Mouse (Mus musculus): ENCODE data around the gene Mtmr11. TPM values are rescaled to one million over a fixed set of nuclear protein-coding genes. Genes with fewer than 3 reads are reported as not detected.

Mtmr11 gene
- polyA plus RNA-seq (2014; fragmentation: Nextera tagmentation; extraction: Ambion mirVana): 7.1 and 11.7 TPM in 2 replicates

GRCm38 (mm10) chr3:96161869-96162840 lies at the start of gene Mtmr11:
Gene Mtmr11, plus strand, starts transcription at chr3:96162004.
- peak within 1 kb of the TSS; percentile 27 for H3K9ac ChIP-seq (ENCODE audit: low read length)
- WGBS: 4% methylated on average over 14 of the region's 16 CpGs
- ATAC-seq (ENCODE audit: insufficient read depth, low FRiP score, low TSS enrichment): no peak; the same call in 1 of the 2 replicates
- DNase-seq (ENCODE audit: low spot score): no peak
- peaks cover 8% of the 10 kb centered on the region for H3K4me1 ChIP-seq (ENCODE audit: control insufficient read depth, insufficient read depth, low read length)
- no peak within 1 kb of the TSS for H3K27ac ChIP-seq (ENCODE audit: low read depth, low read length)
- H3K4me2 ChIP-seq (ENCODE audit: low read depth): peak within 1 kb of the TSS; percentile 49
- H3K9me3 ChIP-seq (ENCODE audit: control insufficient read depth, low read length): no peaks in the 10 kb centered on the region
- H3K27me3 ChIP-seq (ENCODE audit: control insufficient read depth, insufficient read depth, low read length): no peaks in the 10 kb centered on the region
- no peaks in the 10 kb centered on the region for H3K36me3 ChIP-seq (ENCODE audit: control insufficient read depth, insufficient read depth, low read length)
- H3K4me3 ChIP-seq (ENCODE audit: low read depth, low read length): peak within 1 kb of the TSS; percentile 32

- Histone ChIP-seq H3K27ac (ENCODE audit: low read depth, low read length) (no peak overlapping the region), H3K9ac (ENCODE audit: low read length) (no peak overlapping the region), H3K4me3 (ENCODE audit: low read depth, low read length) (no peak overlapping the region), H3K9me3 (ENCODE audit: control insufficient read depth, low read length) (no peaks in the 10 kb centered on the region), H3K27me3 (ENCODE audit: control insufficient read depth, insufficient read depth, low read length) (no peaks in the 10 kb centered on the region), H3K4me2 (ENCODE audit: low read depth) (no peak overlapping the region), H3K36me3 (ENCODE audit: control insufficient read depth, insufficient read depth, low read length) (no peaks in the 10 kb centered on the region), H3K4me1 (ENCODE audit: control insufficient read depth, insufficient read depth, low read length) (no peaks in the 10 kb centered on the region)
- 63% methylated on average over 3 of the region's 3 CpGs for WGBS
- ATAC-seq (ENCODE audit: insufficient read depth, low FRiP score, low TSS enrichment): no peak
- no peak for DNase-seq (ENCODE audit: low spot score)
Observed at GRCm38 (mm10) chr3:96113251-96113650, 48.6 kb upstream of the Mtmr11 start.

- Histone ChIP-seq H3K36me3 (ENCODE audit: control insufficient read depth, insufficient read depth, low read length) (no peaks in the 10 kb centered on the region), H3K27me3 (ENCODE audit: control insufficient read depth, insufficient read depth, low read length) (no peaks in the 10 kb centered on the region), H3K4me2 (ENCODE audit: low read depth) (no peak overlapping the region), H3K4me3 (ENCODE audit: low read depth, low read length) (no peak overlapping the region), H3K27ac (ENCODE audit: low read depth, low read length) (no peak overlapping the region), H3K4me1 (ENCODE audit: control insufficient read depth, insufficient read depth, low read length) (no peaks in the 10 kb centered on the region), H3K9me3 (ENCODE audit: control insufficient read depth, low read length) (no peaks in the 10 kb centered on the region), H3K9ac (ENCODE audit: low read length) (no peak overlapping the region)
- no peak for ATAC-seq (ENCODE audit: insufficient read depth, low FRiP score, low TSS enrichment)
- DNase-seq (ENCODE audit: low spot score): no peak
- WGBS: 80% methylated on average over 2 of the region's 2 CpGs
Observed at GRCm38 (mm10) chr3:96118142-96118541, 43.7 kb upstream of the Mtmr11 start.

- H3K36me3 ChIP-seq (ENCODE audit: control insufficient read depth, insufficient read depth, low read length): no peaks in the 10 kb centered on the region
- no peaks in the 10 kb centered on the region for H3K9me3 ChIP-seq (ENCODE audit: control insufficient read depth, low read length)
- 91% methylated on average over 2 of the region's 2 CpGs for WGBS
- H3K9ac ChIP-seq (ENCODE audit: low read length): no peak overlapping the region
- H3K4me2 ChIP-seq (ENCODE audit: low read depth): no peak overlapping the region
- no peaks in the 10 kb centered on the region for H3K27me3 ChIP-seq (ENCODE audit: control insufficient read depth, insufficient read depth, low read length)
- no peak overlapping the region for H3K4me3 ChIP-seq (ENCODE audit: low read depth, low read length)
- no peaks in the 10 kb centered on the region for H3K4me1 ChIP-seq (ENCODE audit: control insufficient read depth, insufficient read depth, low read length)
- DNase-seq (ENCODE audit: low spot score): no peak
- no peak overlapping the region for H3K27ac ChIP-seq (ENCODE audit: low read depth, low read length)
- ATAC-seq (ENCODE audit: insufficient read depth, low FRiP score, low TSS enrichment): no peak
Observed at GRCm38 (mm10) chr3:96118702-96119101, 43.1 kb upstream of the Mtmr11 start.

- no peak for DNase-seq (ENCODE audit: low spot score)
- no peaks in the 10 kb centered on the region for H3K36me3 ChIP-seq (ENCODE audit: control insufficient read depth, insufficient read depth, low read length)
- H3K4me3 ChIP-seq (ENCODE audit: low read depth, low read length): no peak overlapping the region
- WGBS: 93% methylated on average over 5 of the region's 5 CpGs
- H3K27me3 ChIP-seq (ENCODE audit: control insufficient read depth, insufficient read depth, low read length): no peaks in the 10 kb centered on the region
- H3K27ac ChIP-seq (ENCODE audit: low read depth, low read length): no peak overlapping the region
- no peaks in the 10 kb centered on the region for H3K9me3 ChIP-seq (ENCODE audit: control insufficient read depth, low read length)
- ATAC-seq (ENCODE audit: insufficient read depth, low FRiP score, low TSS enrichment): no peak
- no peaks in the 10 kb centered on the region for H3K4me1 ChIP-seq (ENCODE audit: control insufficient read depth, insufficient read depth, low read length)
- H3K9ac ChIP-seq (ENCODE audit: low read length): no peak overlapping the region
- no peak overlapping the region for H3K4me2 ChIP-seq (ENCODE audit: low read depth)
Observed at GRCm38 (mm10) chr3:96124235-96124634, 37.6 kb upstream of the Mtmr11 start.

- ATAC-seq (ENCODE audit: insufficient read depth, low FRiP score, low TSS enrichment) (no peak), DNase-seq (ENCODE audit: low spot score) (no peak)
- Histone ChIP-seq H3K4me3 (ENCODE audit: low read depth, low read length) (no peak overlapping the region), H3K4me2 (ENCODE audit: low read depth) (no peak overlapping the region), H3K4me1 (ENCODE audit: control insufficient read depth, insufficient read depth, low read length) (no peaks in the 10 kb centered on the region), H3K27me3 (ENCODE audit: control insufficient read depth, insufficient read depth, low read length) (no peaks in the 10 kb centered on the region), H3K36me3 (ENCODE audit: control insufficient read depth, insufficient read depth, low read length) (no peaks in the 10 kb centered on the region), H3K9ac (ENCODE audit: low read length) (no peak overlapping the region), H3K27ac (ENCODE audit: low read depth, low read length) (no peak overlapping the region), H3K9me3 (ENCODE audit: control insufficient read depth, low read length) (no peaks in the 10 kb centered on the region)
Observed at GRCm38 (mm10) chr3:96128128-96128527, 33.7 kb upstream of the Mtmr11 start.

GRCm38 (mm10) chr3:96132478-96132877 lies 29.3 kb upstream of the Mtmr11 start:
- Histone ChIP-seq H3K9me3 (ENCODE audit: control insufficient read depth, low read length) (no peaks in the 10 kb centered on the region), H3K4me2 (ENCODE audit: low read depth) (no peak overlapping the region), H3K9ac (ENCODE audit: low read length) (no peak overlapping the region), H3K27ac (ENCODE audit: low read depth, low read length) (no peak overlapping the region), H3K4me3 (ENCODE audit: low read depth, low read length) (no peak overlapping the region), H3K4me1 (ENCODE audit: control insufficient read depth, insufficient read depth, low read length) (no peaks in the 10 kb centered on the region), H3K27me3 (ENCODE audit: control insufficient read depth, insufficient read depth, low read length) (no peaks in the 10 kb centered on the region), H3K36me3 (ENCODE audit: control insufficient read depth, insufficient read depth, low read length) (no peaks in the 10 kb centered on the region)
- DNase-seq (ENCODE audit: low spot score) (no peak), ATAC-seq (ENCODE audit: insufficient read depth, low FRiP score, low TSS enrichment) (no peak)
- WGBS: 85% methylated on average over 3 of the region's 3 CpGs

- 72% methylated on average over 11 of the region's 11 CpGs for WGBS
- Histone ChIP-seq H3K4me1 (ENCODE audit: control insufficient read depth, insufficient read depth, low read length) (no peaks in the 10 kb centered on the region), H3K9ac (ENCODE audit: low read length) (no peak overlapping the region), H3K36me3 (ENCODE audit: control insufficient read depth, insufficient read depth, low read length) (peaks cover 2% of the 10 kb centered on the region; the same call in 1 of the 2 replicates), H3K27me3 (ENCODE audit: control insufficient read depth, insufficient read depth, low read length) (no peaks in the 10 kb centered on the region), H3K9me3 (ENCODE audit: control insufficient read depth, low read length) (no peaks in the 10 kb centered on the region), H3K4me2 (ENCODE audit: low read depth) (no peak overlapping the region), H3K4me3 (ENCODE audit: low read depth, low read length) (no peak overlapping the region), H3K27ac (ENCODE audit: low read depth, low read length) (no peak overlapping the region)
- no peak for DNase-seq (ENCODE audit: low spot score)
- ATAC-seq (ENCODE audit: insufficient read depth, low FRiP score, low TSS enrichment): no peak
Observed at GRCm38 (mm10) chr3:96133327-96133905, 28.4 kb upstream of the Mtmr11 start.
